Mouse (Mus musculus): ENCODE results near the gene Clcnkb.
A peak's percentile ranks its signal among the peaks of the same experiment; 100 is the strongest.

The Clcnkb gene

GRCm38 (mm10) chr4:141433191-141433590 is 17.4 kb upstream of the Clcnkb start:
- DNase-seq (ENCODE audit: extremely low spot score): no peak

GRCm38 (mm10) chr4:141432666-141433065 is 16.9 kb upstream of the Clcnkb start:
- no peak for DNase-seq (ENCODE audit: extremely low spot score)

- peak; percentile 61 for DNase-seq (ENCODE audit: extremely low spot score)
Measured at GRCm38 (mm10) chr4:141430997-141431396, 15.2 kb upstream of the Clcnkb start.

- DNase-seq (ENCODE audit: extremely low spot score): peak; percentile 38
Measured at GRCm38 (mm10) chr4:141429847-141430246, 14.0 kb upstream of the Clcnkb start.

GRCm38 (mm10) chr4:141429381-141429780 is 13.6 kb upstream of the Clcnkb start:
- no peak for DNase-seq (ENCODE audit: extremely low spot score)

GRCm38 (mm10) chr4:141427921-141428320 is 12.1 kb upstream of the Clcnkb start:
- no peak for DNase-seq (ENCODE audit: extremely low spot score)

- no peak for DNase-seq (ENCODE audit: extremely low spot score)
Measured at GRCm38 (mm10) chr4:141426796-141427745, 11.3 kb upstream of the Clcnkb start.

GRCm38 (mm10) chr4:141425484-141426479 is 10.0 kb upstream of the Clcnkb start:
- peak; percentile 24 for DNase-seq (ENCODE audit: extremely low spot score)

- DNase-seq (ENCODE audit: extremely low spot score): no peak
Measured at GRCm38 (mm10) chr4:141423691-141424431, 8.0 kb upstream of the Clcnkb start.

- DNase-seq (ENCODE audit: extremely low spot score): no peak
Measured at GRCm38 (mm10) chr4:141423288-141423687, 7.5 kb upstream of the Clcnkb start.

GRCm38 (mm10) chr4:141422841-141423240 is 7.0 kb upstream of the Clcnkb start:
- DNase-seq (ENCODE audit: extremely low spot score): no peak

GRCm38 (mm10) chr4:141421423-141421822 is 5.6 kb upstream of the Clcnkb start:
- DNase-seq (ENCODE audit: extremely low spot score): no peak

- DNase-seq (ENCODE audit: extremely low spot score): no peak
Measured at GRCm38 (mm10) chr4:141420886-141421285, 5.1 kb upstream of the Clcnkb start.

- DNase-seq (ENCODE audit: extremely low spot score): no peak
Measured at GRCm38 (mm10) chr4:141420192-141420829, 4.5 kb upstream of the Clcnkb start, which contains the start of gene Hspb7. Gene Hspb7 (plus strand): TSS chr4:141420779.

- DNase-seq (ENCODE audit: extremely low spot score): no peak
Measured at GRCm38 (mm10) chr4:141419398-141420191, 3.8 kb upstream of the Clcnkb start.

GRCm38 (mm10) chr4:141411430-141411992 is 4.3 kb downstream of the Clcnkb start:
- no peak for DNase-seq (ENCODE audit: extremely low spot score)

- DNase-seq (ENCODE audit: extremely low spot score): no peak
Measured at GRCm38 (mm10) chr4:141408577-141408976, 7.2 kb downstream of the Clcnkb start.

- DNase-seq (ENCODE audit: extremely low spot score): peak; percentile 37
Measured at GRCm38 (mm10) chr4:141406516-141407299, 9.1 kb downstream of the Clcnkb start.

- no peak for DNase-seq (ENCODE audit: extremely low spot score)
Measured at GRCm38 (mm10) chr4:141405314-141405622, 10.5 kb downstream of the Clcnkb start.

Measured in embryo, embryonic 9.5 days (tissue).